Mouse (Mus musculus): ENCODE results near the gene Rcn1.
A peak's percentile ranks its signal among the peaks of the same experiment; 100 is the strongest.

Gene Rcn1

DNA sequence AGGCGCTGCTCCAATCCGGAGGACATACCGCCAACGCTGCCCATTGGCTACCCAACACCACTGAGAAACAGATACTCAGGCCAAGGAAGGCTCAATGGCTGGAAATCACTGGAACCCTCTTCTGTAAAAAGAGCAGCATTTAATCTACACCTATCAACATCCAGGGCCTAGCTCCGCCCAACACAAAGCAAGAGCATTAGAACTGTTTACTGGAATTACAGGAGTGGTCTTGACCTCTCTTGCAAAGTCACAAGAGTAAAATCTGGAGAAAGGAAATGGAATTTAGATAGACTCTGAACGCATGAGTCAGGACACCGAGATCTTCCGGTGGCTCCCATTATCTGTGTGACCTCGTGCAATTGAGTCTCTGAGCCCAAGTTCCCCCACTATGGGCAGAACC lies 3.1 kb downstream of the Rcn1 start:
- no peak for DNase-seq (ENCODE audit: low spot score in 2 of 2)

DNA sequence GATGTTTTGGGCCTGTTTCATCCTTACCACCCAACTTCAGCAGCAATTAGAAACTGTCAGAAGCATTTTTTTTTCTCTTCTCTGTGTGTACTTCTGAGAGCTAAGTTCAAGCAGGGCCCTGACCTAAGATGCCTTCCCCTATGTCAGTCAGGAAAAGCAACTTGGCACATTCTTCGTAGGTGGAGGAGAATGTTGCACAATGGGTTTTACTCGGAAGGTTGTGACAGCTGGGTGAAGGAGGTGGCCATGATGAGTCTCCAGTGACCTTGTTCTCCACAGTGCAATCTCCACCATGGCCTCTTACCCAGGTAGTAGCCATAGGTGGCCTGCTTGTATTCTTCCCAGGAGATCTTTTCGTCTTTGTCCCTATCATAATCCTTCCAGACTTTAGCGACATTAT lies 4.7 kb downstream of the Rcn1 start:
- DNase-seq (ENCODE audit: low spot score in 2 of 2), result no peak

DNA sequence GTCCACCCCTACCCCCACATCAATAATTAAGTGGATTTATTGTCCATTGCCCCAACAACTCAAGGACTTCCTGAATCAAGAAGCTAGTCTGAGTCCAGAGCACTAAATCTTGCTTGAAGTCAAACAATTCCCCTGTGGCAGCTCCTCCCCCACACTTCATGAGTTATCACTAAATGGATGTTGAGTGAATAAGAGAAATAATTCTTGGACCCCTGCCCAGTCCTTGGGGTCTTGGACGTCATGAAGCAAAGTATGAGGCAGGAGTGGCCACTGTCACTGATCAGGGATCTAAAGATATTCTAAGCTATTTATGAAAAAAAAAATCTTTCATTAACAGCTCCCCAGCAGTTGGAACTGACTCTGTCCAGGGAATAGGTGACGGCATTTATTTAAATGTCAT lies 6.6 kb downstream of the Rcn1 start:
- no peak for DNase-seq (ENCODE audit: low spot score in 2 of 2)

DNA sequence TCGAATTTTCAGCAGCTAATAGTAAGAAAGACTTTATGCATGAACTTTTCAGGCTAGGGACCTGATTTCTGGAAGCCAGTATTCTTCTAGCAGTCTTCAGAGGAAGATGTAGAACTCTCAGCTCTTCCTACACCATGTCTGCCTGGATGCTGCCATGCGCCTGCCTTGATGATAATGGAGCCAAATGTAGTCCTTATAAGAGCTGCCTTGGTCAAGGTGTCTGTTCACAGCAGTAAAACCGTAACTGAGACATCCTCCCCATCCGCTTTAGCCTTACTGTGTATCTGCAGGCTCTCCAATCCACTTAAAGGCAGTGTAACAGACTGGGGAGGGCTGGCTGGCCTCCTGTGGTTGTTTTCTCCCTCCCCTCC lies 7.7 kb downstream of the Rcn1 start:
- no peak for DNase-seq (ENCODE audit: low spot score in 2 of 2)

DNA sequence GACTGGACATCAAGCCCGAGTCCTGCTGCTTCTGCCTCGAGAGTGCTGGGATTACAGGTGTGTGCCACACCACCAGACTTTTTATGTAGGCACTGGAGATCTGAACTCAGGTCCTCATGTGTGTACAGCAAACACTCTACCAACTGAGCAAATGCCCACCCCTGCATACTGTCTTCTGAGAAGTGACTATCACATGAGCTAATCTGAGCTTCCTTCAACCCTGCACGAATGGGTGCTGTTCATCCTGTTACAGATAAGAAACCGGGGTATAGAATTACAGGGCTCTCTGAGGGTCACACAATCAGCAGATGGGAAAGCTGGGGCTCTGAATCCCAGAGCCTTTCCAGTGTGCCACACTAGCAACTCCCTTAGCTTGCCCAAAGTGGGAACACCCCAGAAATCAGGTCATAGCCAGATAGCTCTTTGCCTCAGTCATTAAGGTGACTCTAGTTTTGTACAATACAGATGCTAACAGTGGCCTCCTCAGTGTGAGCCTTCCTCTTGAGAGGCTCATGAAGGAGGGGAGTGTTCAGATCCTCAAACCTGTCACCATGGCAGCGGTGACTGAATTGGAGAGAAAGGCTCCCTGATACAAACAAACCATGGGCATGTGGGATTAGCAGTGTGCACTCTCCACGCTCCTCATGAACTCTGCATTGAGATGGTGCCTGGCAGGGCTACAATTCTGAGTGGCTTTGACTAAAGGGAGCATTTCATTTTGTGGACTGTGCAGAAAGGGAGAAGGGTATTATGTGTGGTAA lies 8.3 kb downstream of the Rcn1 start:
- no peak for DNase-seq (ENCODE audit: low spot score in 2 of 2)

DNA sequence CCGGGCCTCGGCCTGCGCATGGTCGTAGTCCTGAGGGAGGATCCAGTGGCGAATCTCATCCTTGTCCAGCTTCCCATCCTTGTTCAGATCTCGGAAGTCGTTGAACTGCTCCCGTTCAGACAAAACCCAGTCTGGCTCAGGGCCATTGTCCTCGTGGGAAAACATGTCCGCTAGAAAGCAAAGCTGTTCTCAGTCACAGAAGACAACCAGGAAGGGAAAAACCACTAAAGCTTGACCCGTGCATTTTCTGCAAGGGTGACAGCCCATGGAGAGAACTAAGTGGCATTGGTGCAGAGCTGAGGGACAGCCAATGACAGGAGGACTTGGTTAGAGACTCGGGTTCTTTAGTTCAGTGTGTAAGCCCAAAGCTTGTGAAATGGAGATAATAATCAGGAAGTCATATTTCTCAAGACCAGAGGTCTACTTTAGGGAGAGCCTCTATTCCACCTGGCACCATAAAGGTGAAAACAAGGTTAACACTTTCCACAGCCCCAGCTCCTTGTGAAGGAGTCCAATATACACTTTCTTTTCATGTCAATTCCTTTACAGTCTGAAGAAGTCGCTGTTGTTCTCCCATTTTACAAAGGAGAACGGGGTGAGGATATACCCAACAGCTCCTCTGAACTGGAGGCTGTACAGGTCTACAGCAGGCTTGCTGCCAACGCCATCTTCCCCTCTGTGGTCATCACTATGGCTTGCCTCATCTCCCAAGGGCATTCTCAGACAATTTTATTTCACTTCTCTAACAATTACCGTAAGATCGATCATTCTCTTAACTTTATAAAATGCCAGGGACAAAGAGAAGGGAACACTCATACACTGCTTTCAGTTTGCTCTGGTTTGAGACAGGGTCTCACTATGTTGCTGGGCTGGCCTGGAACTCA lies 9.9 kb downstream of the Rcn1 start:
- no peak for DNase-seq (ENCODE audit: low spot score in 2 of 2)

DNA sequence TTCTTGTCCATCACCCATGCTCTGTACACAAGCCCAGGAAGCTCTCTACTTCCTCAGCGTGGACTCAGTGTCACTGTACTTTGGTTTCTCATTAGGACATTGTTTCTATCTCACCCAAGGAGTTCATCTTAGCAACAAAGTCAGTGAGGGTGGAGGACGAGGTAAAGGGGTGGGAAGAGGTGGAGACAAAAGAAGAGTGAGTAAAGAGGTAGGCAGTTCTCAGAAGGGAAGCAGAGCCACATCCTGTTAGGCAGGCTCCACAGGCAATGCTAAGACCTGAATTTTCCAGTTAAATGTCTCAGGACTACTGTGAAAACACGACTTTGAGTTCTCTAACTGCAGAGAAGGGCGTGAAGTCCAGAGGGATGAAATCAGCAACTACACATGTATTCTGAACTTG lies 12.7 kb downstream of the Rcn1 start:
- no peak for DNase-seq (ENCODE audit: low spot score in 2 of 2)

DNA sequence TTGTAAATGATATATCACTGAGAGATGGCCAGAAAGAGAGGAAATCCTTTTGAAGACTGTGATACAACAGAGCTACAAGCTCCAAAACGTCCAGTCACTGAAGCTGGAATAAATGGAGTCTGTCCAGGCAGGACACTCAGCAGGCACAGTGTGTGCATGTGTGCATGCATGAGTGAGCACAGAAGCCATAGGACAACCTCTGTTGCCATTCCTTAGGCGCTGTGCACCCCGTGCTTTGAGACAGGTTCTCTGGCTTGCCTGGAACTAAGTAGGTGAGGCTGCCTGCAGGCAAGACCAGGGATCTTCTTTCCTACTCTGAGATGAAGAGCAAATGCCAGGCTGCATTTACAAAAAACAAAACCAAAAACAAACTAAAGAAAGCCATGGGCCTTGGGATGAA lies 14.1 kb downstream of the Rcn1 start:
- no peak for DNase-seq (ENCODE audit: low spot score in 2 of 2)

DNA sequence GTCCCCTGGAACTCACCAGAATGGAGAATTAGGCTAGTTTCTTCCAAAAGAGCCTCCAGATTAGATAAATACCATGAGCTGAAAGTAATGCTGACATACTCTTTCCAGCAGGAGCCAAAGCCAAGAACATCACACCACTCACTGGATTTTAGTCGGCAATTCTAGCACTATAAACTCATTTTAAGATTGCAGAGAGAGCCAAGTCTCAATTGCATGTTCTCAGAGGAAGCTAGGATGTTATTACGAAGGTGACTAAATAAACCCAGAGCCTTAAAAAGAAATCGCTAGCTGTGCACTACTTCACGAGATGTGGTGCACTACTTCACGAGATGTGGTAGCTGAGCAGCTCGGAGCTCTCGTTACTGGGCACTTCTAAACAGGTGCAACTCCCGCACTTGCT lies 16.1 kb downstream of the Rcn1 start:
- DNase-seq (ENCODE audit: low spot score in 2 of 2), result no peak

DNA sequence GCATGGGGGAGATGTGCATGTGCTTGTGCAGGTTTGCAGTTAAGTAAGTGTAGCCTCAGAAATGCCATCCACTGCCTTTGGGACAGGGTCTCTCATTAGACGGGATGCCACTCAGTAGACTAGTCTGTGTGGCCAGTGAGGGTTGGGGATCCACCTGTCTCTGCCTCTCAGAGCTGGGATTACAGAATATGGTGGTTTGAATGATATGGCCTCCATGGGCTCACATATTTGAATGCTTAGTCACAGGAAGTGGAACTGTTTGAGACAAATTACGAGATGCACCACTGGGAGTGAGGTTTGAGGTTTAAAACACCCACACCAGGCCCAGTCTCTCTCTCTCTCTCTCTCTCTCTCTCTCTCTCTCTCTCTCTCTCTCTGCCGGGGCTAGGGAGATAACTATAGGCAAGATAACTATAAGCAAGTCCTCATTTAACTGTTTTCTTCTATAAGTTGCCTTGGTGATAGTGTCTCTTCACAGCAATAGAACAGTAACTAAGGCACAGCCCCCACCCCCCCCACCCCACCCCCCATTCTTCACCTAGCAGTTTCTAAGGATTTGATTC lies 18.3 kb downstream of the Rcn1 start:
- DNase-seq (ENCODE audit: low spot score in 2 of 2), result no peak

DNA sequence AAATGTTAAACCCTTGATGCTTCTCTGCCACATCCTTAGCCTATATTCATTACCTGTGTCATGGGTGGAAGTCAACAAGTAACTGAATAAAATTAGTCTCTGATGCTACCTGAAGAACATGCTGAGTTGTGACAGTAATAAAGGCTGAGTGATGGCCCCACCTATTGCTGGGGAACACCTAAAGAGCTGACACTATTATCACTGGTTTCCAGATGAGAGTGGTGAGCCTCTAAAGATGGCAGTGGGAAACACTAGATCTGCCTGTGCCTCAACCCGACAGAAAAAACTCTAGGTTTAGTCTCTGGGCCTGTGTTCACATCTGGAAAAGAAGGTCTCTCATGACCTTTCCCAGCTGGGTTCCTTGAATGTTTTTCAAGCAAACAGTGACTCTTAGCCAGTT lies 19.4 kb downstream of the Rcn1 start:
- DNase-seq (ENCODE audit: low spot score in 2 of 2), result no peak

DNA sequence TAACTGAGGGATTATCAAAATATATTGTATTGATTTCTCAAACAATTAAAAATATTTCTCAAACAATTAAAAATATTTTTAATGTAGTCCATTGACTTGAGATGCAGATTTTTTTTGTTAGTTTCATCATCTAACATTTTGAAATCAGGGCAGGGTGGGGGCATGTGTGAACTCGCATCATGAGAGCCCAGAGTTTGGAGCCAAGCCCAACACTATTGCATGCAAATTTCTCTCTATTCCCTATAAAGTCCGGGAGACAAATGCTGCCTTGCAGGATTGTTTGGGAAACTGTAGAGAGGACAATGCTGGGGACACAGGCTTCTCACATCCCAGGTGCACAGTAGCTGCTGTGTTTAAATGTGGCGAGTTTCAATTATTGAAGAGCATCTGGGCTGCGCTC lies 23.4 kb downstream of the Rcn1 start:
- no peak for DNase-seq (ENCODE audit: low spot score in 2 of 2)

DNA sequence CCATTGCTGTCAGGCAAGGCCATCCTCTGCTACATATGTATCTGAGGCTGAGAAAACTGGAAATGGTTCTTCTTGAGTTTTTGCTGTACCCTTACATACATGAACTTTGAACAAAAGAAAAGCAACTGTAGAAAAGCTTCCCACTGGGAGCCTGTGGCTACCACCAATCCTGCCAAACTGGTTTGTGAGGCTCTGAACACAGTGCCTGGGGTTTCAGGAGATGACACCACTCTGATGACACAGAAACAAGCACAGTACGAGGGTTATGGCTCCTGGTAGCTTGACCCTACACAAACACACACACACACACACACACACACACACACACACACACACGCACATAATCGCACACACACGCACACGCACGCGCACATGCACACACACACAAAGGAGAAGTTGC lies 23.9 kb downstream of the Rcn1 start:
- DNase-seq (ENCODE audit: low spot score in 2 of 2), result no peak

DNA sequence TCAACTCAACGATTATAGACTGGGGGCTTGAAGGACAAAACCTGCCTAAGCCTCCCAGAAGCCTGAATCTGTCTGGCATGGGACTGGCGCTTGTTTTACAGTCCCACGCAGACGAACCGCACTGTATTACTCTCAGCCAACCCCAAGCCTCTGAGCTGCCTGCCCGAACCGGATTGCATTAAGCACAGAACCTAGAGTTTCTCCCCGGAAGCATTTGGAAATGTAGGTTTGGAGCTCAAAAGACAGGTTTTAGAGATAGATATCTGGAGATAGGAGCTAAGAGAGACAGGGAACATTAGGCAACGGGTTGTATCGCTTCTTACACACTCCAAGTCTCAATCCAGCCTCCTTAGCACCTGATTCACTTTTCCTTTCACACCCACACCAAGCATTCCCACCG lies 25.5 kb downstream of the Rcn1 start:
- DNase-seq (ENCODE audit: low spot score in 2 of 2), result no peak

DNA sequence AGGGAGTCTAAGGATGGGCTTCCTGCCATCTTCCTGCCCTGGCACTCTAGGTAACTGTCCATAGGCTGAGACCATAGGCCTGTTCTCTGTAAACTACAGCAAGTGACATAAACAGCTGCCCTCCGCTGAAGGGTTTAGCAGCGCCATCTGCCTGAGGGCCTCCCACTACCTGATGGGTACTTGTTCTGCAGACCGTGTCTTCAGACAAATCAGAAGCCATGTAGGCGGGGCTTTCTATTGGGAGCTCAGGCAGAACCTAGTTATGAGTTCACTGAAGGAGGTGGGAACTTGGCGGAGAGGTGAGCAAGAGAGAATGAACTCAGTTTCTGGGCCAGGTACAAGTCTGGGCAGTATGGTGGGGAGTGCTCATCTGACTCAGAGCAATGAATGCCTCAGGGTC lies 26.4 kb downstream of the Rcn1 start:
- no peak for DNase-seq (ENCODE audit: low spot score in 2 of 2)

DNA sequence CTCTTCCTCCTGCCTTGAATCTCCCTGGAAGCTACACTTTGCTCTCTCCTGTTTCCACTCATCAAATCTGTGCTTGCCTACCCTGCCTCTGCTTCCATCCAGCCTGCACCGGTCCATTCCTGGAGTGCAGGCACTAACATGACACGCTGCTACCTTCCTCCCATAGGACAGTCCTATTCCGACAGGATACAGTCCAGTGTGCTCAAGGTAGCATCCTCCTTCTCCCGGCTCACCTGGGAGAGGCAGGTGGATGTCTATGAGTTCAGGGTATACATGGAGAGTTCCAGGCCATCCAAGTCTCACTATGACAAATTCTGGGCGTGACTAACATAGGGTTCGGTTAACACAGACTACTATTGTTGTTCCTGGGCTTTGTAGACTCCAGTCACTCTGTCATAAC lies 27.0 kb downstream of the Rcn1 start:
- DNase-seq (ENCODE audit: low spot score in 2 of 2), result no peak

DNA sequence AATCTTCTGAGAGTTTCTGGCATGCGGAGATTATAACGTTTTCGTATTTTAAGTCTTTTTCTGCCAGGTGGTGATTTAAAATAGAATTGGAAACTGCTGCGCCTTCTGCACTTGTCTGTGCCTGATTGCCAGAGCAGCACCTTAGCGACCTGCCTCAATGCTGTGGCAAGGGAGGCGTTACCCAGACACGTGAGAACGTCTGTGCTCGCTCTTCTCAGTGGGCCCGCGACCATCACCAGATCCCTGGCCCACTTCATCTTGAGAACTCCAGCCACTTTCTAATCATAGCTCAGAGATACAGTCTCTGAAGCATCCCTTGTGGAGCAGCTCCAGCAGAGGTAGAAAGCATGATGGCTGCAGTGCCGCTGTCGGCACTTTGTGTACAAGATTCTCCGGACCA lies 28.4 kb downstream of the Rcn1 start:
- DNase-seq (ENCODE audit: low spot score in 2 of 2), result no peak

DNA sequence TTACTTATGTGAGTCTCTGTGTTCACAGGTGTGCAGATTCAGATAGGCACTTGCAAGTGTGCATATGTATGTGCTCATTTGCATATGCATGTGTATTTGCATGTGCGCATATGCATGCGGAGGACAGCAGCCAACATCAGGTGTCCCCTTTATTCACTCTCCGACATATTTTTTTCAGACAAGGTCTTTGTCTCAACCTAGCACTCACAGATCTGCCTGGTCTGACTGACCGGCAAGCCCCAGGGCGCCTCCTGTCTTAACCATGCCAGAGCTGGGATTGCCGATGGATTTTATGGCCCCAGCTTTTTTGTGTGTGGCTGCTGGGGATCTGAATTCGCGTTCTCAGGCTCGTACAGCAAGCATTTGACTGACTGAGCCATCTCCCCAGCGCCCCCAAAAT lies 28.9 kb downstream of the Rcn1 start:
- DNase-seq (ENCODE audit: low spot score in 2 of 2), result no peak

DNA sequence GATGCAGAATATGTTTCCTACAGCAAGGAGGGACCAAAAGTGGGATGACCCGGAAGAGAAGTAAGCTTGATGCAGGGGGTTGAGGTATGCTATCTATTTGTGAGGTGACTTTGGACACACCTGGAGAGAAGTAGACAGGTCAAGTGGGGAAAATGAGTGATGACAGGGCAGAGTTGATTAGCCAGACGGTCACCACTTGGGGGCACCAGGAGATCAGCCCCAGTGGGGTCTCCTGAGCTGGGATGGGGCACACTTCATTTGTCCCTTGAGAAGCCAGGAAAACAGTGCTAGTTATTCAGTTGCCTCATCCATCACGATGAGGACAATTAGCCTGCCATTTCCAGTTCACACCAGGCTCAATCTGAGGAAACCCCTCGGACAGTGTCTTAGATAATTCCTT lies 31.5 kb downstream of the Rcn1 start:
- peak in 1 of 2 experiments; percentile 5 for DNase-seq (ENCODE audit: low spot score in 2 of 2)

DNA sequence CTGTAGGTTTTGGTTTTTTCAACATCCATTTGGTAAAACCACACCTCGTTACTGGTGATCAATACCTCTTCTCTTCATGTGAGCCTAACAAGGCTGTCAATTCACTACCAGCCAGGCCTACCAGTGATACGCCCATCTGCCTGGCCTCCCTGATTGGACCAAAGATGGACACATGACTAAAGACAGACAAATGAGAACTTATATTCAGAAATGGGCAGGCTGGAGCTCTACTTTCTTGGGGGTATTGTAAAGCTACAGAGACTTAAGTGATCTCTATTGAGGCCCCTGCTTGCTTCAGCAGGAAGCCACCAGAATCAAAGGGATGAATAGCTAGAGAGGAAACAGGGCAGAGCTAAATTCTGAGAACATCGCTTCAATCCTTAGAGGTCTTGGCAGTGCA lies 41.1 kb downstream of the Rcn1 start:
- no peak for DNase-seq (ENCODE audit: low spot score in 2 of 2)

DNA sequence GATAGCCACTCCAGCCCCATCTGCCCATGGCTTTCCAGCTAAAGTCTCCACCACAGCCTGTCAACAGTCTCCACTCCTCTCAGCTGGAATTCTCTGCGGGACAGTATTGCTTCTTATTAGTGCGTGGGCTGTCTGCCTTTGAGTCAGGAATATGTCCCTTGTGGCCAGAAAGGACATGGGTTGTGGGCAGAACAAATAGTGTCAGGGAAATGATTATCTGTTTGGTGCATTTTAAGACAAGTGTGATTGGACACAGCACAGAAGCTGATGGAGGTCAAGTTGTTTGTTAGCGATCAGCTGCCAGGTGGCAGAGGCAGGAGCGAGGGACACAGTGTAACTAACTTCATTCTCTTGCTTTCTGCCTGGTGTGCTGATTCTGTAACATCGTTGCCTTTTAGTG lies 42.3 kb downstream of the Rcn1 start:
- no peak for DNase-seq (ENCODE audit: low spot score in 2 of 2)

DNA sequence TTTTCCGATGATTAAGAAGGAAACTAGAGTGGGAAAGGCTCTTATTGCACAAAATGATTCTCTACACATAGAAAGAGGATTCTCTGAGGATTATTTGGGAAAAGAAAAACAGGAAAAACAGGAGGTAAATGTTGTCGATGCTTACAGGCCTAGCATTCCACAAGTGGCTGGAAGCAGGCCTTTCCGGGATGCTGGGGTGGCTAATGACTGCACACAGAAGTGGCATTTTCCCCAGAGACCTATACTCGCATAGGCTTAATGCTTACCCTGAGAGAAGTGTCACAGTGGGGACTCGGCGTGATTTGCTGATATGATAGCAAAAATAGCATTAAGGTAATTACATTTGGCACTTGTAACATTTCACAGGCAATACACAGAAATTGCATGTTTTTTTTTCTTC lies 50.2 kb downstream of the Rcn1 start:
- DNase-seq (ENCODE audit: low spot score in 2 of 2), result no peak

DNA sequence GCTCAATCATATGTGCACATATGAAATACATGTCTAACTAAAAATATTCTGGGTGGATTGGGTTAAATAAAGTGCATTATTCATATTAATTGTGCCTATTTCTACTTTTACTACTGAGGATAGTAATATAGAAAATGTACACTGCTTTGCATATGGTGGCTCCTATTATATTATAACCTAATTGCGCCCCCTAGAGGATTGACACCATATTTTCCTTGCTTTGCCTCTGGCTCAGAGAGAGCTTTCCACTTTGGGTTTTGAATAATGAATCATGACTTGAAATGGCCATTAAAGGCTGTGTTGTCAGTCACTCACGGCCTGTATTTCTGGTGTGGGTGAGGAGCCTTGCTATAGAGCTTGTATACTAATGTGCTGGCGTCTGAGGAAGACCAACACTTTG lies 59.1 kb downstream of the Rcn1 start:
- no peak for DNase-seq (ENCODE audit: low spot score in 2 of 2)

All from natural killer cell, adult 2 months (primary cell).